Mouse (Mus musculus) frontal cortex, postnatal 14 days (tissue): ENCODE data around the gene 4930404N11Rik.
A peak's percentile ranks its signal among the peaks of the same experiment; 100 is the strongest.

Source experiments
- DNase-seq, 2 experiments: peaks; one replicate each; pipeline ENCODE4 v3.0.0; 2022; ENCODE audit warnings: low spot score in 2 of 2

The 4930404N11Rik gene

GRCm38 (mm10) chr10:81355533-81355932 lies 10.1 kb downstream of the 4930404N11Rik start:
- no peak for DNase-seq

- DNase-seq, result no peak
Measured at GRCm38 (mm10) chr10:81354738-81355477, 10.7 kb downstream of the 4930404N11Rik start.

GRCm38 (mm10) chr10:81351678-81352291 lies 13.8 kb downstream of the 4930404N11Rik start:
- DNase-seq, result no peak

GRCm38 (mm10) chr10:81350351-81351063 lies 15.1 kb downstream of the 4930404N11Rik start, which contains the start of gene Hmg20b:
Hmg20b (minus strand) TSS chr10:81350480.
- peak; percentile 99 to 100 for DNase-seq

GRCm38 (mm10) chr10:81349961-81350350 lies 15.7 kb downstream of the 4930404N11Rik start:
- DNase-seq, result no peak

GRCm38 (mm10) chr10:81349146-81349545 lies 16.5 kb downstream of the 4930404N11Rik start:
- DNase-seq, result no peak

- DNase-seq, result peak in 1 of 2 experiments; percentile 36
Measured at GRCm38 (mm10) chr10:81346453-81347067, 19.1 kb downstream of the 4930404N11Rik start.

GRCm38 (mm10) chr10:81345162-81345534 lies 20.5 kb downstream of the 4930404N11Rik start:
- DNase-seq, result no peak

GRCm38 (mm10) chr10:81344421-81345161 lies 21.0 kb downstream of the 4930404N11Rik start:
- DNase-seq, result no peak

GRCm38 (mm10) chr10:81342686-81343505 lies 22.7 kb downstream of the 4930404N11Rik start, which contains the start of gene Gipc3:
Gipc3 (minus strand) TSS chr10:81343266.
- no peak for DNase-seq

- no peak for DNase-seq
Measured at GRCm38 (mm10) chr10:81341333-81341949, 24.2 kb downstream of the 4930404N11Rik start.

- DNase-seq, result no peak
Measured at GRCm38 (mm10) chr10:81340551-81341332, 24.9 kb downstream of the 4930404N11Rik start.

- no peak for DNase-seq
Measured at GRCm38 (mm10) chr10:81336558-81336957, 29.1 kb downstream of the 4930404N11Rik start.

GRCm38 (mm10) chr10:81335393-81336340 lies 29.9 kb downstream of the 4930404N11Rik start:
- DNase-seq, result no peak

GRCm38 (mm10) chr10:81334324-81334723 lies 31.3 kb downstream of the 4930404N11Rik start:
- DNase-seq, result no peak

GRCm38 (mm10) chr10:81332277-81332676 lies 33.3 kb downstream of the 4930404N11Rik start:
- DNase-seq, result no peak

- DNase-seq, result no peak
Measured at GRCm38 (mm10) chr10:81330007-81330406, 35.6 kb downstream of the 4930404N11Rik start.
